Mouse (Mus musculus): ENCODE results near the gene Sertad2. TPM values are rescaled to one million over a fixed set of nuclear protein-coding genes. Genes with fewer than 3 reads are reported as not detected.

Sertad2 gene
- polyA plus RNA-seq, 1 experiment from 2014 or later: 19.4 TPM

DNA sequence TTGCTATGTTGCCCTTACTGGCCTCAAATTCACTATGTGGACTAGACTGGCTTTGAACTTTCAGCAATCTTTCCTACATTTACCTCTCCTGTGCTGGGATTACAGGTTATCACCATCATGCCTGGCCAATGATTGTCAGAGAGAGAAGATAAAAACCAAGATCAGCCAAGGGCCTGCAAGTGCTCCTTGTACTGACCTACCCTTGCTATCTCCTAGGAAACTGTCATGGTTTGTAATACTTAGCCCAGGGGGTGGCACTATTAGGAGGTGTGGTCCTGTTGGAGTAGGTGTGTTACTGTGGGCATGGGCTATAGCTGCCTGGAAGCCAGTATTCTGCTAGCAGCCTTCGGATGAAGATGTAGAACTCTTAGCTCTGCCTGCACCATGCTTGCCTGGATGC, 18.6 kb upstream of the Sertad2 start:
- WGBS: 95% methylated on average over 1 of the region's 1 CpGs
- H3K9ac ChIP-seq (ENCODE audit: low read length): no peak overlapping the region
- no peak overlapping the region for H3K4me3 ChIP-seq (ENCODE audit: low read depth, low read length)
- no peaks in the 10 kb centered on the region for H3K36me3 ChIP-seq (ENCODE audit: control insufficient read depth, insufficient read depth, low read length)
- H3K27ac ChIP-seq (ENCODE audit: low read depth, low read length): no peak overlapping the region
- H3K27me3 ChIP-seq (ENCODE audit: control insufficient read depth, insufficient read depth, low read length): no peaks in the 10 kb centered on the region
- no peaks in the 10 kb centered on the region for H3K4me1 ChIP-seq (ENCODE audit: control insufficient read depth, insufficient read depth, low read length)
- ATAC-seq (ENCODE audit: low FRiP score) (no peak), DNase-seq (ENCODE audit: low spot score, missing footprints) (no peak)
- H3K4me2 ChIP-seq: no peak overlapping the region
- no peaks in the 10 kb centered on the region for H3K9me3 ChIP-seq (ENCODE audit: control insufficient read depth, low read length)

DNA sequence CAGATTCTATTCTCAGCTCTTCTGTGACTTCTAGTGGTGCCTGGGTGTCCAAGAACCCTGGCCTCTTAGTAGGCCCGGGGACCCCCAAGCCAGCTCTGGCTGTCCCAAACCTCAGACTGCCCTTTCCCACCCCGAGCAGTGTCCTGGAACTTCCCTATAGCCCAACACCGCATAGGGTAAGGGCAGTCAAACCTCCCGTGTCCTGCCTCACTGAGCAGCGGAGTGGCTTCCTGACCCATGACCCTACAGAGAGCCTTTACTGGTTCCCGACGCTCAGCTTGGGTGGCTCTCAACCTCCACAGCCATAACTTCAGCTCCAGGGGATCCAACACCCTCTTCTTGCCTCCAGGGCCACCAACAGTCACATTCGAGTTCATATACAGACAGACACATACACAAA, 17.1 kb upstream of the Sertad2 start:
- Histone ChIP-seq H3K4me1 (ENCODE audit: control insufficient read depth, insufficient read depth, low read length) (no peaks in the 10 kb centered on the region), H3K27ac (ENCODE audit: low read depth, low read length) (no peak overlapping the region), H3K36me3 (ENCODE audit: control insufficient read depth, insufficient read depth, low read length) (no peaks in the 10 kb centered on the region), H3K9ac (ENCODE audit: low read length) (no peak overlapping the region), H3K27me3 (ENCODE audit: control insufficient read depth, insufficient read depth, low read length) (no peaks in the 10 kb centered on the region), H3K9me3 (ENCODE audit: control insufficient read depth, low read length) (no peaks in the 10 kb centered on the region), H3K4me3 (ENCODE audit: low read depth, low read length) (no peak overlapping the region), H3K4me2 (no peak overlapping the region)
- no peak for ATAC-seq (ENCODE audit: low FRiP score)
- peak; percentile 6 for DNase-seq (ENCODE audit: low spot score, missing footprints)
- 79% methylated on average over 8 of the region's 8 CpGs for WGBS

DNA sequence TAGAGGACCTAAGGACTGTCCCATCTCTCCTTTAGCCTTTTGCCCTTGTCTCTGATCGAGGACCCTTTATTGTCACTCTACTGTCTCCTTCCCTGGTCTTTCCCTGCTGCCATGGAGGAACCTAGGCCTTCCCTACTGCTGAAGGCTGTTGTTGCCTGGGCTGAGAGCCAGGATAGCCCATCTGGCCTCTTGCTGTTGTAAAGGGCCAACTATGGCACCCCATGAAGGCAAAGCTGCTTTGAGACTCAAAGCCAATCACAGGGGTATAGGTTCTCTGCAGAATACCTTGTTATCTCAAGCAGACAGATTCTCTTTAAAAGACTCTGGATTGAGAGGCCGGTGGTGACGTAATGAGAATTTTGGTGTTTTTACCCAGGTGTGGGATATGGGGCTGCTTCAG, 15.2 kb upstream of the Sertad2 start:
- WGBS: 93% methylated on average over 3 of the region's 3 CpGs
- DNase-seq (ENCODE audit: low spot score, missing footprints) (peak; percentile 41), ATAC-seq (ENCODE audit: low FRiP score) (no peak)

GRCm38 (mm10) chr11:20531682-20531991, 11.4 kb upstream of the Sertad2 start:
- WGBS: 25% methylated on average over 1 of the region's 1 CpGs

More for the DNA sequence above, 15.2 kb upstream of the Sertad2 start:
- Histone ChIP-seq H3K27me3 (ENCODE audit: control insufficient read depth, insufficient read depth, low read length) (no peaks in the 10 kb centered on the region), H3K36me3 (ENCODE audit: control insufficient read depth, insufficient read depth, low read length) (no peaks in the 10 kb centered on the region), H3K4me1 (ENCODE audit: control insufficient read depth, insufficient read depth, low read length) (0 out of 2 replicates have a peak, but pooled peaks cover 2% of the 10 kb centered on the region), H3K4me3 (ENCODE audit: low read depth, low read length) (no peak overlapping the region), H3K27ac (ENCODE audit: low read depth, low read length) (no peak overlapping the region), H3K4me2 (no peak overlapping the region), H3K9me3 (ENCODE audit: control insufficient read depth, low read length) (no peaks in the 10 kb centered on the region), H3K9ac (ENCODE audit: low read length) (no peak overlapping the region)

GRCm38 (mm10) chr11:20531992-20532881, 10.8 kb upstream of the Sertad2 start:
- H3K4me2 ChIP-seq: peak overlapping the region; percentile 89
- H3K27me3 ChIP-seq (ENCODE audit: control insufficient read depth, insufficient read depth, low read length): no peaks in the 10 kb centered on the region
- under 1% methylated on average over 40 of the region's 42 CpGs for WGBS
- peak; percentile 91 for ATAC-seq (ENCODE audit: low FRiP score)
- no peaks in the 10 kb centered on the region for H3K36me3 ChIP-seq (ENCODE audit: control insufficient read depth, insufficient read depth, low read length)
- DNase-seq (ENCODE audit: low spot score, missing footprints): peak; percentile 96
- H3K9ac ChIP-seq (ENCODE audit: low read length): peak overlapping the region; percentile 79
- 0 out of 2 replicates have a peak, but pooled peaks cover 2% of the 10 kb centered on the region for H3K4me1 ChIP-seq (ENCODE audit: control insufficient read depth, insufficient read depth, low read length)
- peak overlapping the region; percentile 48 for H3K4me3 ChIP-seq (ENCODE audit: low read depth, low read length)
- no peaks in the 10 kb centered on the region for H3K9me3 ChIP-seq (ENCODE audit: control insufficient read depth, low read length)
- H3K27ac ChIP-seq (ENCODE audit: low read depth, low read length): no peak overlapping the region

More at GRCm38 (mm10) chr11:20531682-20531991, 11.4 kb upstream of the Sertad2 start:
- H3K9me3 ChIP-seq (ENCODE audit: control insufficient read depth, low read length): no peaks in the 10 kb centered on the region
- peak overlapping the region; percentile 89 for H3K4me2 ChIP-seq
- H3K4me1 ChIP-seq (ENCODE audit: control insufficient read depth, insufficient read depth, low read length): 0 out of 2 replicates have a peak, but pooled peaks cover 2% of the 10 kb centered on the region
- H3K27ac ChIP-seq (ENCODE audit: low read depth, low read length): no peak overlapping the region
- H3K27me3 ChIP-seq (ENCODE audit: control insufficient read depth, insufficient read depth, low read length): no peaks in the 10 kb centered on the region
- H3K4me3 ChIP-seq (ENCODE audit: low read depth, low read length): peak overlapping the region; percentile 48
- DNase-seq (ENCODE audit: low spot score, missing footprints): no peak
- H3K36me3 ChIP-seq (ENCODE audit: control insufficient read depth, insufficient read depth, low read length): no peaks in the 10 kb centered on the region
- peak overlapping the region; percentile 79 for H3K9ac ChIP-seq (ENCODE audit: low read length)
- ATAC-seq (ENCODE audit: low FRiP score): no peak; the same call in 1 of the 2 replicates

- 90% methylated on average over 4 of the region's 4 CpGs for WGBS
These were observed 9.8 kb upstream of the Sertad2 start for GRCm38 (mm10) chr11:20533231-20533630.

GRCm38 (mm10) chr11:20537221-20537620, 5.8 kb upstream of the Sertad2 start:
- no peak for ATAC-seq (ENCODE audit: low FRiP score)
- Histone ChIP-seq H3K9me3 (ENCODE audit: control insufficient read depth, low read length) (no peaks in the 10 kb centered on the region), H3K4me1 (ENCODE audit: control insufficient read depth, insufficient read depth, low read length) (0 out of 2 replicates have a peak, but pooled peaks cover 2% of the 10 kb centered on the region), H3K27me3 (ENCODE audit: control insufficient read depth, insufficient read depth, low read length) (peaks cover 4% of the 10 kb centered on the region; the same call in 1 of the 2 replicates), H3K36me3 (ENCODE audit: control insufficient read depth, insufficient read depth, low read length) (no peaks in the 10 kb centered on the region), H3K4me3 (ENCODE audit: low read depth, low read length) (no peak overlapping the region), H3K27ac (ENCODE audit: low read depth, low read length) (no peak overlapping the region), H3K9ac (ENCODE audit: low read length) (no peak overlapping the region), H3K4me2 (no peak overlapping the region)
- 92% methylated on average over 3 of the region's 3 CpGs for WGBS
- peak; percentile 67 for DNase-seq (ENCODE audit: low spot score, missing footprints)

More at GRCm38 (mm10) chr11:20533231-20533630, 9.8 kb upstream of the Sertad2 start:
- H3K4me2 ChIP-seq: no peak overlapping the region
- DNase-seq (ENCODE audit: low spot score, missing footprints) (peak; percentile 84), ATAC-seq (ENCODE audit: low FRiP score) (no peak)
- H3K27ac ChIP-seq (ENCODE audit: low read depth, low read length): no peak overlapping the region
- H3K4me1 ChIP-seq (ENCODE audit: control insufficient read depth, insufficient read depth, low read length): 0 out of 2 replicates have a peak, but pooled peaks cover 2% of the 10 kb centered on the region
- H3K9me3 ChIP-seq (ENCODE audit: control insufficient read depth, low read length): no peaks in the 10 kb centered on the region
- H3K4me3 ChIP-seq (ENCODE audit: low read depth, low read length): no peak overlapping the region
- no peaks in the 10 kb centered on the region for H3K36me3 ChIP-seq (ENCODE audit: control insufficient read depth, insufficient read depth, low read length)
- H3K9ac ChIP-seq (ENCODE audit: low read length): no peak overlapping the region
- no peaks in the 10 kb centered on the region for H3K27me3 ChIP-seq (ENCODE audit: control insufficient read depth, insufficient read depth, low read length)

DNA sequence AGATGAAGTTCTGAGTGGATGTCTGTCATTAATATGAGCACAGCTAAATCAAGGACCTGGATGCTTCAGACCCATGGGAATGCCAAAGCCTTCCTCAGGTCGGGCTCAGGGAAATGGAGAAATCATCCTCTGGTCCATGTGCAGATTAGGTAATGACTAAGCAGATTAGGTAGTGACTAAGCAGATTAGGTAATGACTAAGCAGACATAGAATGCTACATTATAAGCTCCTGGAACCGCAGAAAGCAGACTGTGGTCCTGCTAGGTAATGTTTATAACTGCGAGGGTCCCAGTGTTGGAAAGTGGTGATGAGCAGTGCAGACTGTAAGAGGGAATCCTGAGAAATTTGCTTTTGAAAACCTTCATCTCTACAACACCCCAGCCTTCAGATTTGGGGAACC, 4.6 kb upstream of the Sertad2 start:
- Histone ChIP-seq H3K4me2 (no peak overlapping the region), H3K4me3 (ENCODE audit: low read depth, low read length) (no peak overlapping the region), H3K9ac (ENCODE audit: low read length) (no peak overlapping the region), H3K27me3 (ENCODE audit: control insufficient read depth, insufficient read depth, low read length) (peaks cover 4% of the 10 kb centered on the region; the same call in 1 of the 2 replicates), H3K27ac (ENCODE audit: low read depth, low read length) (no peak overlapping the region), H3K4me1 (ENCODE audit: control insufficient read depth, insufficient read depth, low read length) (no peaks in the 10 kb centered on the region), H3K36me3 (ENCODE audit: control insufficient read depth, insufficient read depth, low read length) (no peaks in the 10 kb centered on the region), H3K9me3 (ENCODE audit: control insufficient read depth, low read length) (no peaks in the 10 kb centered on the region)
- ATAC-seq (ENCODE audit: low FRiP score) (no peak), DNase-seq (ENCODE audit: low spot score, missing footprints) (peak; percentile 54)
- WGBS: 76% methylated on average over 3 of the region's 3 CpGs

- ATAC-seq (ENCODE audit: low FRiP score) (no peak), DNase-seq (ENCODE audit: low spot score, missing footprints) (no peak)
- H3K9ac ChIP-seq (ENCODE audit: low read length): no peak overlapping the region
- H3K27me3 ChIP-seq (ENCODE audit: control insufficient read depth, insufficient read depth, low read length): peaks cover 4% of the 10 kb centered on the region; the same call in 1 of the 2 replicates
- no peak overlapping the region for H3K4me2 ChIP-seq
- H3K4me3 ChIP-seq (ENCODE audit: low read depth, low read length): no peak overlapping the region
- H3K36me3 ChIP-seq (ENCODE audit: control insufficient read depth, insufficient read depth, low read length): no peaks in the 10 kb centered on the region
- no peaks in the 10 kb centered on the region for H3K9me3 ChIP-seq (ENCODE audit: control insufficient read depth, low read length)
- WGBS: 80% methylated on average over 3 of the region's 3 CpGs
- no peak overlapping the region for H3K27ac ChIP-seq (ENCODE audit: low read depth, low read length)
- H3K4me1 ChIP-seq (ENCODE audit: control insufficient read depth, insufficient read depth, low read length): peaks cover 2% of the 10 kb centered on the region; the same call in 1 of the 2 replicates
These were observed 1.8 kb upstream of the Sertad2 start for GRCm38 (mm10) chr11:20541280-20541679.

Data from midbrain, embryonic 11.5 days (tissue).